Mouse (Mus musculus): ENCODE data around the gene Aggf1.

Gene Aggf1

GRCm38 (mm10) chr13:95323400-95323799, 51.8 kb downstream of the Aggf1 start, which contains the start of gene Zbed3:
Gene Zbed3, plus strand, starts transcription at chr13:95323612.
- TF ChIP-seq GATA4 (IDR thresholded peaks at IDR 0.05; ENCODE audit: insufficient replicate concordance, low read length): no peak

- TF ChIP-seq GATA4 (IDR thresholded peaks at IDR 0.05; ENCODE audit: insufficient replicate concordance, low read length): no peak
Measured at GRCm38 (mm10) chr13:95320451-95320850, 54.7 kb downstream of the Aggf1 start.

GRCm38 (mm10) chr13:95319153-95319552, 56.0 kb downstream of the Aggf1 start:
- TF ChIP-seq GATA4 (IDR thresholded peaks at IDR 0.05; ENCODE audit: insufficient replicate concordance, low read length): no peak

GRCm38 (mm10) chr13:95312016-95312415, 63.1 kb downstream of the Aggf1 start:
- no peak for TF ChIP-seq GATA4 (IDR thresholded peaks at IDR 0.05; ENCODE audit: insufficient replicate concordance, low read length)

GRCm38 (mm10) chr13:95307100-95307655, 68.0 kb downstream of the Aggf1 start:
- no peak for TF ChIP-seq GATA4 (IDR thresholded peaks at IDR 0.05; ENCODE audit: insufficient replicate concordance, low read length)

- TF ChIP-seq GATA4 (IDR thresholded peaks at IDR 0.05; ENCODE audit: insufficient replicate concordance, low read length): no peak
Measured at GRCm38 (mm10) chr13:95306596-95306995, 68.6 kb downstream of the Aggf1 start.
